Mouse (Mus musculus): ENCODE measurements around the gene Plekhm1. TPM values are rescaled to one million over a fixed set of nuclear protein-coding genes. Genes with fewer than 3 reads are reported as not detected.

The Plekhm1 gene
- polyA plus RNA-seq, 1 experiment from 2014 or later, result 8.2 TPM

GRCm38 (mm10) chr11:103370397-103371221 is 41.9 kb downstream of the Plekhm1 start:
- Histone ChIP-seq H3K27ac (peak overlapping the region; percentile 59), H3K9ac (no peak overlapping the region)
- no peak for ATAC-seq (replicated peaks; ENCODE audit: low FRiP score)

GRCm38 (mm10) chr11:103365530-103365929 is 47.0 kb downstream of the Plekhm1 start:
- peaks cover 28% of the 10 kb centered on the region for H3K27me3 ChIP-seq

More at GRCm38 (mm10) chr11:103370397-103371221, 41.9 kb downstream of the Plekhm1 start:
- Histone ChIP-seq H3K36me3 (peaks cover 56% of the 10 kb centered on the region), H3K4me3 (replicated peaks) (no peak overlapping the region), H3K27me3 (no peaks in the 10 kb centered on the region), H3K4me1 (peaks cover 14% of the 10 kb centered on the region; the same call in 1 of the 2 replicates), H3K9me3 (replicated peaks) (no peaks in the 10 kb centered on the region), H3K4me2 (no peak overlapping the region)
- WGBS, result 87% methylated on average over 9 of the region's 9 CpGs

DNA sequence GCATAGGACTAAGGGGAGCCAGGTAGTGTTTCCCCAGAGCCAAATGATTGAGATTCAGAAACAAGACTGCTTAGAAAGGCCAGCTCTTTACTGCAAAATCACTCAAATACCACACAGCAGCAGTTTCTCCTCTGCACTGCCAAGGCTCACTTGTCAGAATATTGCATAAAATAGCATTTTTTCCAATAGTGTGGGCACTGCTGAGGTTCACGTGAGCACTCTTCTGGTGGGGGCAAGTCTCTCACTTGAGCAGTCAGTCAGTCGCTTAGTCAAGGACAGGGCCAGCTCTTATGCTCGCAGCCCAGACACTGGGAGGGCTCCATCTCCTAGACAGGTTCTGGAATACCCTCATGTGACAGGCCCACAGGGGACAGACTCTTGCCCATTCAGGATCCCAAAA is 47.5 kb downstream of the Plekhm1 start:
- peaks cover 17% of the 10 kb centered on the region for H3K36me3 ChIP-seq
- peaks cover 56% of the 10 kb centered on the region for H3K4me1 ChIP-seq
- no peak overlapping the region for H3K4me2 ChIP-seq
- peaks cover 29% of the 10 kb centered on the region for H3K27me3 ChIP-seq
- H3K9me3 ChIP-seq (replicated peaks), result no peaks in the 10 kb centered on the region
- peak overlapping the region; percentile 57; the same call in 1 of the 2 replicates for H3K27ac ChIP-seq
- WGBS, result 74% methylated on average over 3 of the region's 3 CpGs
- ATAC-seq (replicated peaks; ENCODE audit: low FRiP score), result no peak
- H3K4me3 ChIP-seq (replicated peaks), result no peak overlapping the region
- H3K9ac ChIP-seq, result no peak overlapping the region

More at GRCm38 (mm10) chr11:103365530-103365929, 47.0 kb downstream of the Plekhm1 start:
- peaks cover 54% of the 10 kb centered on the region for H3K4me1 ChIP-seq
- WGBS, result 85% methylated on average over 4 of the region's 4 CpGs
- peaks cover 22% of the 10 kb centered on the region for H3K36me3 ChIP-seq
- no peak overlapping the region for H3K27ac ChIP-seq
- H3K9ac ChIP-seq, result no peak overlapping the region
- no peak overlapping the region for H3K4me2 ChIP-seq
- no peaks in the 10 kb centered on the region for H3K9me3 ChIP-seq (replicated peaks)
- no peak overlapping the region for H3K4me3 ChIP-seq (replicated peaks)
- ATAC-seq (replicated peaks; ENCODE audit: low FRiP score), result no peak

DNA sequence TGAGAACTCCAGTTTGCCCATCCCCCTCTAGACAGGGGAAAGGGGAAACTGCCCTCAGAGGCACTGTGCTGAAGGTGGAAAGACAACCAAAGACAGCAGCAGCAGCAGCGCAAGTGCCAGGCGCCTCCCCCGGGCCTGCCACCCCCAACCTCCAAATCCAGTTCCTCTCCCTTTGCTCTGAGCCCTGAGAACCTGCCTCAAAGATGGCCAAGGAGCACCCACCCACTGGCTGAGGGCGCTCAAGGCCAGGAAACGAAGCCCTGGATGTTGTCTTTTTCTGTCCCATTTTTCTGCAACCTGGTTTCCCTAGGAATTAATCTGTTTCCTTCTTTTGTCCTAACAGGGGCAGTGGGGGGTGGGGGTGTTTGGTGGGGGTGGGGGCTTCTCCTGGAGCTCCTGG is 48.2 kb downstream of the Plekhm1 start:
- ATAC-seq (replicated peaks; ENCODE audit: low FRiP score), result no peak
- Histone ChIP-seq H3K27me3 (peaks cover 35% of the 10 kb centered on the region), H3K36me3 (peaks cover 14% of the 10 kb centered on the region), H3K9me3 (replicated peaks) (no peaks in the 10 kb centered on the region), H3K9ac (no peak overlapping the region), H3K4me1 (peaks cover 63% of the 10 kb centered on the region), H3K4me2 (peak overlapping the region; percentile 73), H3K27ac (peak overlapping the region; percentile 80), H3K4me3 (replicated peaks) (no peak overlapping the region)
- 38% methylated on average over 5 of the region's 5 CpGs for WGBS

GRCm38 (mm10) chr11:103363214-103364148 is 49.0 kb downstream of the Plekhm1 start, which contains the start of gene Arhgap27:
Gene Arhgap27, minus strand, starts transcription at chr11:103363692.
- Histone ChIP-seq H3K4me2 (peak within 1 kb of the TSS; percentile 73), H3K27ac (peak within 1 kb of the TSS; percentile 80), H3K27me3 (peaks cover 36% of the 10 kb centered on the region), H3K4me1 (peaks cover 71% of the 10 kb centered on the region), H3K36me3 (peaks cover 10% of the 10 kb centered on the region), H3K9ac (peak within 1 kb of the TSS; percentile 47), H3K4me3 (replicated peaks) (peak within 1 kb of the TSS; percentile 47), H3K9me3 (replicated peaks) (no peaks in the 10 kb centered on the region)
- peak; percentile 64 for ATAC-seq (replicated peaks; ENCODE audit: low FRiP score)
- WGBS, result 2% methylated on average over 35 of the region's 35 CpGs

- Histone ChIP-seq H3K4me3 (replicated peaks) (peak overlapping the region; percentile 47), H3K36me3 (peaks cover 9% of the 10 kb centered on the region), H3K9ac (peak overlapping the region; percentile 47), H3K4me2 (peak overlapping the region; percentile 73), H3K9me3 (replicated peaks) (no peaks in the 10 kb centered on the region), H3K27me3 (peaks cover 36% of the 10 kb centered on the region), H3K4me1 (peaks cover 78% of the 10 kb centered on the region), H3K27ac (peak overlapping the region; percentile 80)
- under 1% methylated on average over 33 of the region's 33 CpGs for whole genome bisulfite sequencing
- ATAC-seq (replicated peaks; ENCODE audit: low FRiP score), result peak; percentile 26
Observed at GRCm38 (mm10) chr11:103362521-103363181, 49.8 kb downstream of the Plekhm1 start.

DNA sequence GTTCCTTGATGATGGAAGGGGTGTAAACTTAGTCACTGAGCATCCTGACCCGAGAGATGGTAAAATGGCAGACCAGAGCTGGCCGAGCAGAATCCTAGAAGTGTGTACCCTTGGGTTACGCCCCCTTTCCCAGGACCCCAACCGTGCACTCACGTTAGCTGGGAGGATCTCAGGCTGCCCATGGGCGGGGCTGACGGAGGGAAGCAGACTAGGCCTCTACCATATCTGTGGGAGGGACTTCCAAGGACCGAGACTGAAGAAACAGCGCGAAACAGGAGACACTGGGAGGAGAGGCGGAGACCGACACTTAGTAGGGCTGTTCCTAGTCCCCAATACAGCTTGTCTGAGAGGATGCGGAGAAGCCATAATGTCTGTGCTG is 50.4 kb downstream of the Plekhm1 start:
- Histone ChIP-seq H3K9ac (peak overlapping the region; percentile 47), H3K27me3 (peaks cover 36% of the 10 kb centered on the region), H3K4me1 (peaks cover 82% of the 10 kb centered on the region), H3K36me3 (0 out of 2 replicates have a peak, but pooled peaks cover 3% of the 10 kb centered on the region), H3K4me3 (replicated peaks) (peak overlapping the region; percentile 47), H3K9me3 (replicated peaks) (no peaks in the 10 kb centered on the region), H3K27ac (peak overlapping the region; percentile 80), H3K4me2 (peak overlapping the region; percentile 73)
- ATAC-seq (replicated peaks; ENCODE audit: low FRiP score), result peak; percentile 18; the same call in 1 of the 2 replicates
- WGBS, result 3% methylated on average over 13 of the region's 13 CpGs

- WGBS, result 5% methylated on average over 25 of the region's 25 CpGs
- Histone ChIP-seq H3K27me3 (peaks cover 38% of the 10 kb centered on the region), H3K4me3 (replicated peaks) (peak overlapping the region; percentile 47), H3K4me1 (peaks cover 87% of the 10 kb centered on the region), H3K4me2 (peak overlapping the region; percentile 73), H3K27ac (peak overlapping the region; percentile 80), H3K36me3 (no peaks in the 10 kb centered on the region), H3K9me3 (replicated peaks) (no peaks in the 10 kb centered on the region), H3K9ac (peak overlapping the region; percentile 8; the same call in 1 of the 2 replicates)
- ATAC-seq (replicated peaks; ENCODE audit: low FRiP score), result 0 out of 2 replicates have a peak, but pooled peaks have one; percentile 12
Observed at GRCm38 (mm10) chr11:103361396-103362053, 51.0 kb downstream of the Plekhm1 start.

DNA sequence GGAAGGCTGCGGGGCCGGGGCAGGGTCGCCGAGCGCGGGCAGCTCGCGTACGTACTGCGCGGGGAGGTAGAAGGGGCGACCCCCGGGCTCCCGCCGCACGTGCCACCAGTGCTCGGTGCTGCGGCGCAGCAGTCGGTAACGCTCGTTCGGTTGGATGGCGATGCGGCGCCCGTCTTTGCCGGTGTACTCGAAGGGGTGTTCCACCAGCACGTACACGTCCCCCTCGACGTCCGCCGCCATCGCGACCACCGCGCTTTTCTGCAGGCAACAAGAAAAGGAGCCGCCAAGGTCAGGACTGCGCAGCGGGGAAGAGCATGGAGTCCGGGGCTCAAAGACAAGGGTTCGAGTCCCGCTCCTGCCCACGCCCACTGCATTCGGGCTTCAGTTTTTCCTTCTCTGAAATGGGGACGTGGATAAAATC is 51.8 kb downstream of the Plekhm1 start:
- Histone ChIP-seq H3K36me3 (no peaks in the 10 kb centered on the region), H3K9ac (peak overlapping the region; percentile 53), H3K4me3 (replicated peaks) (peak overlapping the region; percentile 47), H3K27me3 (peaks cover 42% of the 10 kb centered on the region), H3K27ac (peak overlapping the region; percentile 20), H3K4me1 (peaks cover 95% of the 10 kb centered on the region), H3K9me3 (replicated peaks) (no peaks in the 10 kb centered on the region), H3K4me2 (peak overlapping the region; percentile 73)
- no peak for ATAC-seq (replicated peaks; ENCODE audit: low FRiP score)
- 4% methylated on average over 47 of the region's 48 CpGs for WGBS

DNA sequence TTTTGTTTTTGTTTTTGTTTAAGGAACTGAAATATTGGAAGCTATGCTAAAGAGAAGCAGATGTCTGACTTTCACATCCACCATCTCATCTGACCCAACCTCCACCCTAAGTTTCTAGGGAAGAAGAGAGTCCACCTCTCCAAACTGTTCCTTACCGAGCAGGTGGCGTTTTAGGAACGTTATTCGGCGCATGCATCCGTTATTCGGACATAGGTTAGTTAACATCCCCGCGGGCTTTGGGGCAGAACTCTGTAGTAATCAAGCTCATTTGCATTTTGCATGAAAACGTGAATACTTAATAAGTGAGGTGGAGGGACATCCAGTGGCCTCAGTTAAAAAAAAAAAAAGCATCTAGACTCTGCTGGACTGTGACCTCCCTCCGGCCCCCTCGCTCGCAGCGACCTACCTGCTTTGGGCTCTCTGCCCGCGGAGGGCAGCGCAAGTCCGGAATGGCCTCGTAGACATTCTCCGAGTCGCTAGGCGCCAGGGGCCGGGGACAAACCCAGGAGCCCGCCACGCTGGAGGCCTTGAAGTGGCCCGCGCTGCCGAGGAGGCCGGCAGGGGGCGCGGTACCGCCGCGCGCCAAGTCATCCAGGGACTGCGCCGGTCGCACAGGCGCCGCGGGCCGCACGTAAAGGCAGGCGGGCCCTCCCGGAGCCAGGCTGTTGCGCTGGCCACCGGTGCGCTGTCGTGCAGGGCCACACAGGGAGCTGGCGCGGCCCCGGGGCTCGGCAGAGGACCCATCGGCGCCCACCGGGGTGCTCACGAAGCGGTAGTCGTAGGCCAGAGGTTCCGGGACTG is 52.4 kb downstream of the Plekhm1 start:
- Histone ChIP-seq H3K9ac (peak overlapping the region; percentile 53), H3K4me2 (peak overlapping the region; percentile 73), H3K4me1 (peaks cover 94% of the 10 kb centered on the region), H3K9me3 (replicated peaks) (no peaks in the 10 kb centered on the region), H3K36me3 (no peaks in the 10 kb centered on the region), H3K27me3 (peaks cover 42% of the 10 kb centered on the region), H3K27ac (peak overlapping the region; percentile 20), H3K4me3 (replicated peaks) (peak overlapping the region; percentile 47)
- peak; percentile 40 for ATAC-seq (replicated peaks; ENCODE audit: low FRiP score)
- 1% methylated on average over 60 of the region's 60 CpGs for WGBS
